Mouse (Mus musculus) liver, embryonic 11.5 days (tissue): ENCODE results near the gene Immp2l. TPM values are rescaled to one million over a fixed set of nuclear protein-coding genes. Genes with fewer than 3 reads are reported as not detected.
A peak's percentile ranks its signal among the peaks of the same experiment; 100 is the strongest.

ENCODE experiments used
- ATAC-seq: fragments of 200-750 bp; cut with Nextera tagmentation; replicated peaks from 2 replicates; pipeline ENCODE4 v1.8.0; 2017; ENCODE audit warnings: moderate number of reproducible peaks, mild to moderate bottlenecking, moderate TSS enrichment, moderate library complexity; ENCODE audit not compliant: low FRiP score
- DNase-seq: peaks from one replicate; pipeline ENCODE4 v3.0.0-alpha.2; 2017; ENCODE audit warnings: low spot score
- H3K27ac ChIP-seq: fragments of 300-500 bp; sonication (generic); 2 replicates; pipeline ENCODE4 v1.5.1; 2014; ENCODE audit warnings: mild to moderate bottlenecking, low read depth, low read length, control low read depth
- H3K27me3 ChIP-seq: fragments of 300-500 bp; sonication (generic); replicated peaks from 2 replicates; pipeline ENCODE4 v1.6.1; 2014; ENCODE audit warnings: low read length, mixed read lengths; ENCODE audit not compliant: control insufficient read depth, insufficient read depth
- H3K36me3 ChIP-seq: fragments of 300-500 bp; sonication (generic); 2 replicates; pipeline ENCODE4 v1.6.1; 2014; ENCODE audit warnings: mild to moderate bottlenecking, low read length, moderate library complexity, mixed read lengths; ENCODE audit not compliant: control insufficient read depth, insufficient read depth
- H3K4me1 ChIP-seq: fragments of 300-500 bp; sonication (generic); replicated peaks from 2 replicates; pipeline ENCODE4 v1.6.1; 2014; ENCODE audit warnings: low read length, mixed read lengths; ENCODE audit not compliant: control insufficient read depth, insufficient read depth
- H3K4me2 ChIP-seq: fragments of 300-500 bp; sonication (generic); 2 replicates; pipeline ENCODE4 v1.6.1; 2014; ENCODE audit warnings: mild to moderate bottlenecking, control low read depth, moderate library complexity
- H3K4me3 ChIP-seq: fragments of 300-500 bp; sonication (generic); 2 replicates; pipeline ENCODE4 v1.5.1; 2014; ENCODE audit warnings: low read depth, low read length, control low read depth
- H3K9ac ChIP-seq: fragments of 300-500 bp; sonication (generic); 2 replicates; pipeline ENCODE4 v1.6.1; 2014; ENCODE audit warnings: low read depth, low read length, control low read depth
- H3K9me3 ChIP-seq: fragments of 300-500 bp; sonication (generic); 2 replicates; pipeline ENCODE4 v1.6.1; 2016; ENCODE audit warnings: low read length, inconsistent platforms, mixed read lengths; ENCODE audit not compliant: control insufficient read depth
- WGBS: fragments of 180-500 bp; shearing (Covaris S2); extraction: QIAGEN DNeasy Blood & Tissue Kit; methylation state at CpG from one replicate; pipeline ENCODE4 v1.1.7; 2014; 5-methylcytosine and 5-hydroxymethylcytosine counted together
- polyA plus RNA-seq: library from polyadenylated mRNA; unstranded; fragments of >200 nt; fragmentation: Nextera tagmentation; extraction: Ambion mirVana; gene quantifications from 2 replicates; pipeline ENCODE4 v1.2.1, GENCODE M21; 2014

Gene Immp2l
- polyA plus RNA-seq, 1 experiment from 2014 or later = 15.6 TPM

- Histone ChIP-seq H3K9ac (no peak overlapping the region), H3K27ac (peak overlapping the region; percentile 48; the same call in 1 of the 2 replicates), H3K4me3 (no peak overlapping the region), H3K27me3 (no peaks in the 10 kb centered on the region), H3K9me3 (no peaks in the 10 kb centered on the region), H3K36me3 (no peaks in the 10 kb centered on the region), H3K4me1 (no peaks in the 10 kb centered on the region), H3K4me2 (no peak overlapping the region)
- peak; percentile 78 for ATAC-seq
- DNase-seq = no peak
- 62% methylated on average over 3 of the region's 3 CpGs for WGBS
Measured at GRCm38 (mm10) chr12:41417099-41417498, 393.2 kb downstream of the Immp2l start.

GRCm38 (mm10) chr12:41417961-41418360, 394.1 kb downstream of the Immp2l start:
- no peak overlapping the region for H3K4me2 ChIP-seq
- H3K9ac ChIP-seq = no peak overlapping the region
- 92% methylated on average over 4 of the region's 4 CpGs for WGBS
- no peaks in the 10 kb centered on the region for H3K27me3 ChIP-seq
- H3K4me3 ChIP-seq = no peak overlapping the region
- DNase-seq = no peak
- H3K27ac ChIP-seq = no peak overlapping the region
- H3K36me3 ChIP-seq = no peaks in the 10 kb centered on the region
- no peaks in the 10 kb centered on the region for H3K9me3 ChIP-seq
- ATAC-seq = no peak
- H3K4me1 ChIP-seq = no peaks in the 10 kb centered on the region

DNA sequence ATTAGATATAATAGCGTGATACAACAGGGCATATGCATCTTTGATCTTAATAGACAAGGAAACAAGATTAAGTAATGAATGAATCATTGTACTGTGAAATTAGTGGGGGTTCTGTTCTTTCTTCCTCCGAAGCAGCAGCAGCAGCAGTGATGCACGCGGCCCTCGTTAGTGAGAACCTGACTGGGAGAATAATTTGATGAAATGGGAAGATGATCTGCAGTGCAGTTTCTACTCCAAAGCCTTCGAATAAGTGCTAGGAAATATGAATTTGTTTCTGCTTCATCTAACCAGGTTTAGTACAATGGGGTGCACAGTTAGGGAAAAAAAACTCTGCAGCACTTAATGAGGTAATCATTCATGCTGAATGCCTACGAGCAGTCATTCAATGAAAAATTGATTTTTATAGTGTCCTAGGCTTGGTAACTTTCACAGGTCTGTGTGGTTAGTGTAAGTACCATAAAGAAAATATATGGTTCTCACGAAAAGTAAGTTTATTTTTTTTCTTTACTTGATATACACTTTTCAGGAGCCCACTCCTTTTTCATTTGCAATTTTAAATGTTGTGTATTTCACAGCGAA, 401.3 kb downstream of the Immp2l start:
- DNase-seq (no peak), ATAC-seq (no peak)
- Histone ChIP-seq H3K9me3 (no peaks in the 10 kb centered on the region), H3K4me1 (no peaks in the 10 kb centered on the region), H3K27me3 (no peaks in the 10 kb centered on the region), H3K4me2 (no peak overlapping the region), H3K4me3 (no peak overlapping the region), H3K36me3 (no peaks in the 10 kb centered on the region), H3K27ac (no peak overlapping the region), H3K9ac (no peak overlapping the region)
- WGBS = 77% methylated on average over 9 of the region's 9 CpGs

DNA sequence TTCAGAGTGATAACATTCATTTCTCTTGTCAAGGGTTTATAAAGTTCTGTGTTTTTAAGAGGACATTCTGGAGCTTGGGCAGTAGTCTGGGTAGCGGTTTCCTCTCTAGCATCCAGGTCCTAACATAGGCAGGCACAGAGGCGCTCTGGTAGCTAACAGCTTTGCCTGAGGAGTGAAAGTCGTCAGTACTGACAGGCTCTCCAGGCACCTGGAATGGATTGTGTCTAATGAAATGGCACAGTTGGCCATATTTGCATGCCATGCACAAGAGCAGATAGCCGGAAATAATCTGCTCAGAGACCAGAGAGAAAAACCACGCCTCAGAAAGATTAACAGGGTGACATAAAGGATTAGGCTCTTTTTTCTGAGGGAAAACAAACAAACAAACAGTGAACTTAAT, 403.6 kb downstream of the Immp2l start:
- Histone ChIP-seq H3K27ac (no peak overlapping the region), H3K27me3 (no peaks in the 10 kb centered on the region), H3K4me1 (no peaks in the 10 kb centered on the region), H3K4me2 (no peak overlapping the region), H3K9me3 (no peaks in the 10 kb centered on the region), H3K36me3 (no peaks in the 10 kb centered on the region), H3K4me3 (no peak overlapping the region), H3K9ac (no peak overlapping the region)
- 66% methylated on average over 5 of the region's 5 CpGs for WGBS
- DNase-seq = no peak
- ATAC-seq = no peak

DNA sequence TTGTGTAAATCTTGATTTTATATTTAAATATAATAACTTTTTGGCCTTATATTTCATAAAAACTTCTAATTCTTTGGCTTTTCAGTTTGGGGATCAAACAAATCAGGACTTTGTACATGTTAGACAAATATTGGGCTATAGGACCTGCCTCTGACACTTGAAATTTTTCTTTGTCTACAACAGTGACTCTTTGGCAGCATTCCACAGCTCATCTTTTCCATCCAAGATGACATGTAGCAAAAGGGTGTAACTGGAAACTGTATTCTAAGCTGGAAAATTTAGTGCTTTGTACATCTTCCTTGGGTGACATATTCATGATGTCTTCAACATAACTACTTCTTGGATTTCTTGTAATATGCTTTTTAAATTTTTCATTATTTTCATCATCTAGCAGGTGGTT, 404.9 kb downstream of the Immp2l start:
- DNase-seq (no peak), ATAC-seq (no peak)
- H3K27me3 ChIP-seq = no peaks in the 10 kb centered on the region
- H3K9me3 ChIP-seq = no peaks in the 10 kb centered on the region
- no peak overlapping the region for H3K27ac ChIP-seq
- no peaks in the 10 kb centered on the region for H3K36me3 ChIP-seq
- H3K4me3 ChIP-seq = no peak overlapping the region
- H3K4me2 ChIP-seq = no peak overlapping the region
- H3K9ac ChIP-seq = no peak overlapping the region
- H3K4me1 ChIP-seq = no peaks in the 10 kb centered on the region

- Histone ChIP-seq H3K4me1 (no peaks in the 10 kb centered on the region), H3K9ac (no peak overlapping the region), H3K27me3 (no peaks in the 10 kb centered on the region), H3K4me3 (no peak overlapping the region), H3K9me3 (no peaks in the 10 kb centered on the region), H3K27ac (no peak overlapping the region), H3K4me2 (no peak overlapping the region), H3K36me3 (no peaks in the 10 kb centered on the region)
- DNase-seq = no peak
- 72% methylated on average over 5 of the region's 5 CpGs for WGBS
- ATAC-seq = no peak
Measured at GRCm38 (mm10) chr12:41436206-41436985, 412.5 kb downstream of the Immp2l start.

- H3K4me2 ChIP-seq = no peak overlapping the region
- no peak overlapping the region for H3K4me3 ChIP-seq
- no peaks in the 10 kb centered on the region for H3K27me3 ChIP-seq
- no peaks in the 10 kb centered on the region for H3K36me3 ChIP-seq
- ATAC-seq = no peak
- H3K27ac ChIP-seq = no peak overlapping the region
- H3K9ac ChIP-seq = no peak overlapping the region
- no peaks in the 10 kb centered on the region for H3K4me1 ChIP-seq
- 69% methylated on average over 4 of the region's 4 CpGs for WGBS
- H3K9me3 ChIP-seq = no peaks in the 10 kb centered on the region
- no peak for DNase-seq
Measured at GRCm38 (mm10) chr12:41438446-41438845, 414.6 kb downstream of the Immp2l start.

DNA sequence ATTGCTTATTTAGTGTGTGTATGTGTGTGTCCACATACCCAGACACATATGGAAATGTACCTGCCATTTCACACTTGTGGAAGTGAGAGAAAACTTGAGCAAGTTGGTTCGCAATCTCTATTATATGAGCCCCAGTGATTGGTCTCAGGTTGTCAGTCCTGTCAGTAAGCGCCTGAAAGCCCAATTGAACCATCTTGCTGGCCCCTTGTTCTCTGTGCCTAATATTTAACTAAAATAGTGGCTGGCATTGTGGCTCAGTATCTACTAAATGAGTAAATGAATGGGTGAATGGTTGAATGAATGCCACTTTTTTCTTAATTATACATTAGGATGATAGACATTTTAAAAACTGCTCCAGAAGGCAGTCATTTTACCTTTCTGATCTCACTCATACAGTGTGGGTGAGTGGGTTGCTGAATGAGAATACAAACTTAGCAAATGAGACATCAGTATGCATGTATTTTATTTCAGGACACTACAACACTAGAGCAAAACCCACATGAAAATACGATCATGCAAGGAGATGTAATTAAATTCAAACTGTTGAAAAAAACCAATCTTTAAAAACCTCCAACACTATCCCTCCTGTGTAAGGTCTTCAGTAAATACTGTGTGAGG, 444.6 kb downstream of the Immp2l start:
- no peak for ATAC-seq
- Histone ChIP-seq H3K36me3 (no peaks in the 10 kb centered on the region), H3K27ac (no peak overlapping the region), H3K27me3 (no peaks in the 10 kb centered on the region), H3K4me2 (no peak overlapping the region), H3K9me3 (no peaks in the 10 kb centered on the region), H3K4me1 (no peaks in the 10 kb centered on the region), H3K4me3 (no peak overlapping the region), H3K9ac (no peak overlapping the region)
- DNase-seq = no peak
- WGBS = 90% methylated on average over 3 of the region's 3 CpGs
